8 mouse cellular contexts compared by ENCODE assay signal in genomic region chr12:112595626-112596025, GRCm38 (mm10). TPM values are rescaled to one million over a fixed set of nuclear protein-coding genes. Genes with fewer than 3 reads are reported as not detected.
DNase-seq lines count a peak whose midpoint lies in the region; ATAC-seq and TF ChIP-seq lines count a peak whose summit lies in the region.

No protein-coding gene starts in this region.

- peaks cover 41 to 56% of the 10 kb centered on the region in 2 experiments for H3K4me1 ChIP-seq in MEL (ENCODE audit: control insufficient read depth in 1 of 2, insufficient read depth in 2 of 2, low read length in 2 of 2)
- H3K4me1 ChIP-seq in cortical plate, adult 2 months (ENCODE audit: control insufficient read depth, insufficient read depth, low read length) = peaks cover 23% of the 10 kb centered on the region
- peaks cover 42 to 55% of the 10 kb centered on the region in 2 experiments for H3K4me1 ChIP-seq in heart, embryonic 14.5 days (ENCODE audit: control insufficient read depth in 2 of 2, insufficient read depth in 2 of 2, low read length in 2 of 2)
- peaks cover 51% of the 10 kb centered on the region for H3K4me1 ChIP-seq in cerebellum, adult 2 months (ENCODE audit: control insufficient read depth, insufficient read depth, low read length)

- 54% methylated on average over 4 of the region's 4 CpGs for WGBS in heart, embryonic 14.5 days
- WGBS in cerebellum, adult 2 months = 83% methylated on average over 4 of the region's 4 CpGs

- TF ChIP-seq EP300 in MEL (IDR thresholded peaks at IDR 0.05; ENCODE audit: low read depth in 1 of 2, low read length in 2 of 2) = no peak

- H3K79me2 ChIP-seq in MEL (ENCODE audit: control insufficient read depth, insufficient read depth, low read length, poor library complexity) = peaks cover 28% of the 10 kb centered on the region

- DNase-seq in layer of hippocampus, adult 2 months (ENCODE audit: low spot score in 2 of 2) = no peak
- no peak for DNase-seq in layer of hippocampus, adult 9-10 months (ENCODE audit: low spot score)
- no peak for DNase-seq in MEL (ENCODE audit: low read depth, low spot score)
- no peak for DNase-seq in cerebellum, postnatal 4 days (ENCODE audit: low spot score in 2 of 2)
- DNase-seq in left cerebral cortex, adult 11 months (ENCODE audit: low spot score) = no peak
- no peak for DNase-seq in cerebellum, adult 2 months

- peaks cover 4 to 44% of the 10 kb centered on the region in 2 experiments; a peak in 3 of 4 replicates for H3K36me3 ChIP-seq in MEL (ENCODE audit: control insufficient read depth in 1 of 2, insufficient read depth in 2 of 2, low read length in 2 of 2)
- H3K36me3 ChIP-seq in heart, embryonic 14.5 days (ENCODE audit: control insufficient read depth, insufficient read depth, low read length) = peaks cover 3% of the 10 kb centered on the region; the same call in 1 of the 2 replicates

- TF ChIP-seq CTCF in layer of hippocampus, adult 2 months (conservative IDR thresholded peaks at IDR 0.05) = no peak
- TF ChIP-seq CTCF in MEL (IDR thresholded peaks at IDR 0.05 in 2 of 3, conservative IDR thresholded peaks at IDR 0.05 in 1 of 3; ENCODE audit: control insufficient read depth in 1 of 3, insufficient read depth in 1 of 3, low read depth in 2 of 3, low read length in 3 of 3, poor library complexity in 1 of 3, severe bottlenecking in 1 of 3) = no peak
- no peak for TF ChIP-seq CTCF in cortical plate, adult 2 months (IDR thresholded peaks at IDR 0.05; ENCODE audit: extremely low read depth, insufficient read depth, low read length)
- TF ChIP-seq CTCF in cerebellum, adult 2 months (IDR thresholded peaks at IDR 0.05; ENCODE audit: borderline replicate concordance, insufficient read depth, low read depth, low read length) = no peak

- H3K4me3 ChIP-seq in layer of hippocampus, adult 2 months = no peak overlapping the region
- no peak overlapping the region for H3K4me3 ChIP-seq in MEL (ENCODE audit: control insufficient read depth in 1 of 2, insufficient read depth in 1 of 2, low read depth in 2 of 2, low read length in 2 of 2)
- no peak overlapping the region for H3K4me3 ChIP-seq in cortical plate, adult 2 months (ENCODE audit: insufficient read depth, low read length)
- no peak overlapping the region for H3K4me3 ChIP-seq in heart, embryonic 14.5 days (ENCODE audit: control insufficient read depth in 1 of 2, insufficient read depth in 1 of 2, low read depth in 1 of 2, low read length in 2 of 2)
- no peak overlapping the region for H3K4me3 ChIP-seq in cerebellum, adult 2 months (replicated peaks; ENCODE audit: insufficient read depth, low read depth, low read length)

- no peak overlapping the region; the same call in 1 of the 2 replicates for H3K9ac ChIP-seq in MEL (ENCODE audit: control insufficient read depth, low read depth, low read length, poor library complexity, severe bottlenecking)
- H3K9ac ChIP-seq in heart, embryonic 14.5 days (ENCODE audit: low read length) = no peak overlapping the region

- H3K4me2 ChIP-seq in heart, embryonic 14.5 days (ENCODE audit: low read length) = peak overlapping the region; percentile 38; the same call in 1 of the 2 replicates

- no peak for TF ChIP-seq RAD21 in MEL (IDR thresholded peaks at IDR 0.05; ENCODE audit: low read depth, low read length)

- H3K27me3 ChIP-seq in MEL (ENCODE audit: control insufficient read depth in 1 of 2, insufficient read depth in 2 of 2, low read length in 2 of 2) = no peaks in the 10 kb centered on the region
- H3K27me3 ChIP-seq in heart, embryonic 14.5 days (ENCODE audit: control insufficient read depth, insufficient read depth, low read length) = no peaks in the 10 kb centered on the region
- H3K27me3 ChIP-seq in cerebellum, adult 2 months (ENCODE audit: control insufficient read depth, insufficient read depth, low read length) = no peaks in the 10 kb centered on the region

- peak overlapping the region; percentile 93 for H3K27ac ChIP-seq in layer of hippocampus, adult 2 months
- peak overlapping the region; percentile 30; the same call in 1 of the 2 replicates for H3K27ac ChIP-seq in MEL (ENCODE audit: control insufficient read depth, low read depth, low read length)
- H3K27ac ChIP-seq in cortical plate, adult 2 months (ENCODE audit: insufficient read depth, low read length) = peak overlapping the region; percentile 80; the same call in 1 of the 2 replicates
- H3K27ac ChIP-seq in heart, embryonic 14.5 days (replicated peaks in 1 of 2; ENCODE audit: control insufficient read depth in 1 of 2, insufficient read depth in 1 of 2, low read depth in 2 of 2, low read length in 2 of 2) = peak overlapping the region; percentile 24 to 79; a peak in 3 of 4 replicates
- H3K27ac ChIP-seq in cerebellum, adult 2 months (ENCODE audit: insufficient read depth, low read length) = no peak overlapping the region

- ATAC-seq in heart, embryonic 14.5 days (ENCODE audit: insufficient number of reproducible peaks, insufficient read depth, low FRiP score, low read depth) = no peak

- H3K9me3 ChIP-seq in MEL (replicated peaks; ENCODE audit: insufficient read depth, low read length) = no peaks in the 10 kb centered on the region
- no peaks in the 10 kb centered on the region for H3K9me3 ChIP-seq in heart, embryonic 14.5 days (ENCODE audit: control insufficient read depth, low read length)

- TF ChIP-seq POLR2A in MEL (IDR thresholded peaks at IDR 0.05; ENCODE audit: control insufficient read depth in 1 of 2, insufficient read depth in 1 of 2, low read depth in 1 of 2, low read length in 2 of 2, poor library complexity in 1 of 2) = no peak
- TF ChIP-seq POLR2A in cortical plate, adult 2 months (IDR thresholded peaks at IDR 0.05; ENCODE audit: extremely low read depth, insufficient read depth, low read length) = no peak
- TF ChIP-seq POLR2A in cerebellum, adult 2 months (IDR thresholded peaks at IDR 0.05; ENCODE audit: borderline replicate concordance, insufficient read depth, low read length) = no peak

TF ChIP-seq in MEL, 35 proteins besides CTCF, POLR2A, EP300 and RAD21:
- TF ChIP-seq GABPA (IDR thresholded peaks at IDR 0.05; ENCODE audit: low read depth, low read length) (0 out of 2 replicates have a peak, but pooled peaks have one; percentile 32), POLR2AphosphoS2 (IDR thresholded peaks at IDR 0.05; ENCODE audit: low read length) (0 out of 2 replicates have a peak, but pooled peaks have one; percentile 27), MXI1 (IDR thresholded peaks at IDR 0.05; ENCODE audit: low read depth, low read length) (no peak), KAT2A (conservative IDR thresholded peaks at IDR 0.05; ENCODE audit: low read depth, low read length) (no peak), ZKSCAN1 (IDR thresholded peaks at IDR 0.05; ENCODE audit: low read depth, low read length) (no peak), CHD1 (IDR thresholded peaks at IDR 0.05; ENCODE audit: low read depth, low read length) (no peak)

RNA-seq across cellular contexts. Expression of gene Inf2, which starts 7.0 kb away (rescaled TPM):
- 100 to 1,000 TPM; 131 to 138 TPM for total RNA-seq in layer of hippocampus, adult 2 months (2021)
- total RNA-seq in MEL (2012; rRNA removed) = 23.2 and 26.1 TPM in 2 replicates
- 100 to 1,000 TPM in 1 of 2 experiments, 10 to 100 TPM in 1; 55.7 to 122 TPM for polyA plus RNA-seq in MEL (2012; ENCODE audit: insufficient read depth in 1 of 2, insufficient read length in 2 of 2, low read depth in 1 of 2, low replicate concordance in 2 of 2, missing spikeins in 1 of 2)
- polyA plus RNA-seq in cortical plate, adult 2 months (2012; rRNA removed) = 104 and 122 TPM in 2 replicates
- polyA plus RNA-seq in heart, embryonic 14.5 days (2014; fragmentation: Nextera tagmentation; extraction: Ambion mirVana) = 2.9 and 3.6 TPM in 2 replicates
- polyA plus RNA-seq in cerebellum, adult 2 months (2012; rRNA removed) = 34.9 and 41.8 TPM in 2 replicates

RNA-seq across cellular contexts. Expression of gene Adssl1, which starts 24.2 kb away (rescaled TPM):
- 10 to 100 TPM; 10.1 to 10.6 TPM for total RNA-seq in layer of hippocampus, adult 2 months (2021)
- total RNA-seq in MEL (2012; rRNA removed) = 36.0 and 58.2 TPM in 2 replicates
- polyA plus RNA-seq in MEL (2012; ENCODE audit: insufficient read depth in 1 of 2, insufficient read length in 2 of 2, low read depth in 1 of 2, low replicate concordance in 2 of 2, missing spikeins in 1 of 2) = 10 to 100 TPM in 1 of 2 experiments, not detected in 1; 63.9 TPM
- polyA plus RNA-seq in cortical plate, adult 2 months (2012; rRNA removed) = 38.0 and 44.6 TPM in 2 replicates
- polyA plus RNA-seq in heart, embryonic 14.5 days (2014; fragmentation: Nextera tagmentation; extraction: Ambion mirVana) = 88.3 and 89.7 TPM in 2 replicates
- polyA plus RNA-seq in cerebellum, adult 2 months (2012; rRNA removed) = 69.3 and 72.0 TPM in 2 replicates

RNA-seq across cellular contexts. Expression of gene Siva1, which starts 48.9 kb away (rescaled TPM):
- total RNA-seq in layer of hippocampus, adult 2 months (2021) = 10 to 100 TPM; 19.6 to 20.1 TPM
- total RNA-seq in MEL (2012; rRNA removed) = 591 and 659 TPM in 2 replicates
- 100 to 1,000 TPM in 1 of 2 experiments, not detected in 1; 531 TPM for polyA plus RNA-seq in MEL (2012; ENCODE audit: insufficient read depth in 1 of 2, insufficient read length in 2 of 2, low read depth in 1 of 2, low replicate concordance in 2 of 2, missing spikeins in 1 of 2)
- polyA plus RNA-seq in cortical plate, adult 2 months (2012; rRNA removed) = 25.6 and 29.3 TPM in 2 replicates
- 136 and 153 TPM in 2 replicates for polyA plus RNA-seq in heart, embryonic 14.5 days (2014; fragmentation: Nextera tagmentation; extraction: Ambion mirVana)
- 33.6 and 34.6 TPM in 2 replicates for polyA plus RNA-seq in cerebellum, adult 2 months (2012; rRNA removed)
